Mouse (Mus musculus) spleen, adult 18-20 months (tissue): ENCODE measurements around the gene Kcnn1.

Experiments used
- DNase-seq, 2 experiments: peaks; one replicate each; pipeline ENCODE4 v3.0.0; 2022; ENCODE audit warnings: mixed read lengths in 2 of 2

The Kcnn1 gene

GRCm38 (mm10) chr8:70865350-70866000 is 2.4 kb upstream of the Kcnn1 start:
- DNase-seq, result peak; percentile 99 to 100

- DNase-seq, result peak; percentile 29 to 39
These were observed 1.7 kb upstream of the Kcnn1 start for GRCm38 (mm10) chr8:70864712-70865221.

GRCm38 (mm10) chr8:70863956-70864711 is 1.1 kb upstream of the Kcnn1 start:
- DNase-seq, result no peak

- no peak for DNase-seq
These were observed 5.5 kb downstream of the Kcnn1 start for GRCm38 (mm10) chr8:70857516-70857915.

- DNase-seq, result peak in 1 of 2 experiments; percentile 45
These were observed 6.4 kb downstream of the Kcnn1 start for GRCm38 (mm10) chr8:70856541-70857197.

GRCm38 (mm10) chr8:70856028-70856427 is 7.0 kb downstream of the Kcnn1 start:
- DNase-seq, result no peak

- peak in 1 of 2 experiments; percentile 23 for DNase-seq
These were observed 9.2 kb downstream of the Kcnn1 start for GRCm38 (mm10) chr8:70853863-70854262.

GRCm38 (mm10) chr8:70852595-70853231 is 10.3 kb downstream of the Kcnn1 start:
- no peak for DNase-seq

GRCm38 (mm10) chr8:70851837-70852236 is 11.2 kb downstream of the Kcnn1 start:
- DNase-seq, result no peak

- DNase-seq, result no peak
These were observed 12.1 kb downstream of the Kcnn1 start for GRCm38 (mm10) chr8:70850947-70851346.

- DNase-seq, result no peak
These were observed 12.8 kb downstream of the Kcnn1 start for GRCm38 (mm10) chr8:70850132-70850845.

GRCm38 (mm10) chr8:70849333-70849990 is 13.6 kb downstream of the Kcnn1 start:
- DNase-seq, result no peak

GRCm38 (mm10) chr8:70846371-70847154 is 16.5 kb downstream of the Kcnn1 start:
- peak in 1 of 2 experiments; percentile 39 for DNase-seq

GRCm38 (mm10) chr8:70845108-70845507 is 17.9 kb downstream of the Kcnn1 start:
- DNase-seq, result no peak

GRCm38 (mm10) chr8:70844523-70844922 is 18.5 kb downstream of the Kcnn1 start:
- DNase-seq, result peak; percentile 80 to 95

- no peak for DNase-seq
These were observed 19.1 kb downstream of the Kcnn1 start for GRCm38 (mm10) chr8:70843941-70844340.

GRCm38 (mm10) chr8:70843214-70843773 is 19.8 kb downstream of the Kcnn1 start:
- no peak for DNase-seq

GRCm38 (mm10) chr8:70842484-70842883 is 20.6 kb downstream of the Kcnn1 start:
- no peak for DNase-seq

GRCm38 (mm10) chr8:70841147-70842072 is 21.6 kb downstream of the Kcnn1 start:
- DNase-seq, result peak; percentile 76 to 94
